Mouse (Mus musculus): ENCODE results near the gene Sult3a1. TPM values are rescaled to one million over a fixed set of nuclear protein-coding genes. Genes with fewer than 3 reads are reported as not detected.
A peak's percentile ranks its signal among the peaks of the same experiment; 100 is the strongest.
"Not testable (repeated sequence)": the region's sequence is repeated elsewhere in the genome, so short reads cannot be mapped to it uniquely, and the experiment has no call there.

The Sult3a1 gene
- not detected for total RNA-seq (2021)
- long read RNA-seq, experiment 1 = 0 reads
- long read RNA-seq, experiment 2 = 0 reads

DNA sequence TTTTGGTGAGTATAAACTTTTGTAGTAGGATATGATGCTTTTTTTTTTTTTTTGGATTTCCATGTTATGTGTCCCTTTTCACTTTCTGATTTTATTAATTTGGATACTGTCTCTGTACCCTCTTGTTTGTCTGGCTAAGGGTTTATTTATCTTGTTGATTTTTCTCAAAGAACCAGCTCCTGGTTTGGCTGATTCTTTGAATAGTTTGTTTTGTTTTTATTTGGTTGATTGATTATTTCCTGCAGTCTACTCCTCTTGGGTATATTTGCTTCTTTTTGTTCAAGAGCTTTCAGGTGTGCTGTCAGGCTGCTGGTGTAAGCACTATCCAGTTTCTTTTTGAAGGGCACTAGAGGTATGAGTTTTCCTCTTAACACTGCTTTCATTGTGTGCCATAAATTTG is at the start of gene Sult3a1:
Sult3a1 (plus strand) TSS at position 301 of the 400 bp plus-strand sequence.
- DNase-seq = no peak

DNA sequence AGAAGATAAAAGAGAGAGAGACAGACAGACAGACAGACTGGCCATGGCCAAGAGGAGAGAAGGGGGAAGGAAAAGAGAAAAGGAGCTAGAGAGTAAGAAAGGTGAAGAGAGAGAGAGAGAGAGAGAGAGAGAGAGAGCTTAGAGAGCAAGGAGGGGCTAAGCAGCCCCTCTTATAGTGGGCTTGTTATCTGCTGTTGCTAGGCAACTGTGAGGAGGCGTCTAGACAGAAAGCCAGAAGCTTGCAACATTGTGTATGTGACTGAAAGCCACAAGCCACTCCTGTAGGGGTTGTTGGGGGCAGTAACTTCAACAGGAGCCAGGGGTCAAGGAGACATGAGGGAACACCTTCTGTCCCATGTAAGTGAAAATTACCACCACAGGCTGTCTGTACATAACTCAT is 45.7 kb upstream of the Sult3a1 start:
- no peak for DNase-seq

DNA sequence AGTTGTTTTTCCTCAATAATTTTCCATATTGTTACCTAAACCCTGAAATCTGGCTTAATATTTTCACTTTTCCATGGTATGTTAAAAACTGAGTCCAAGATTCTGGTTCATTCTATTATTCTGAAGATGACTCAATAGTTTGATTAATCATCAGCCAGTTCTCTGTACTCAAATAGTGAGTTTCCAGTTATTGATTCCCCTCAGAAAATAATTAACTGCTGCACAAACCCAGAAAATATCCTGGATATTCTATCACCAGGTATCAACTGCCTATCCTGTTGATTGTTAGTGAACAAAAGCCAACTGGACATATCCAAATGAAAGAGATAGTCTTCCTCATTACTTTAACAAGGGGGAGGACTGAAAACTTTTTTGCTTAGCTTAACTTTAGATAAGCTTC is 43.3 kb upstream of the Sult3a1 start:
- DNase-seq = no peak

DNA sequence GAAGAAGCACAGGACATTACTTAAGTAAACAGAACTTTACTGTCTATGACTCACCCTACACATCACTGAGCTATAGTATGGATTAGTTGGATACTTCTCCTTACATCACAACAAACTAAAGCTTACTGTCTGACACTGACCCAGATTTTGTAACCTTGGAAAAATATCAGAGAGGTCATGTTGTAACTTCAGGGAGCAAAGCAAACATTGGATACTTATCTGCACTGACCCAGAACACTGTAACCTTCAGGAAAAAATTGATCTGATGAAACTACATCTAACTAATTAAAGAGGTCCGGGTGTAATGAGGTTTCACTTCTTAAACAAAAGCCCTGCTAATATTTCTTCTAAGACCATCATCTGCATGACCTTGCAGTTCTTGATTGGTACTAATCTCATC is 40.6 kb upstream of the Sult3a1 start:
- DNase-seq = no peak

DNA sequence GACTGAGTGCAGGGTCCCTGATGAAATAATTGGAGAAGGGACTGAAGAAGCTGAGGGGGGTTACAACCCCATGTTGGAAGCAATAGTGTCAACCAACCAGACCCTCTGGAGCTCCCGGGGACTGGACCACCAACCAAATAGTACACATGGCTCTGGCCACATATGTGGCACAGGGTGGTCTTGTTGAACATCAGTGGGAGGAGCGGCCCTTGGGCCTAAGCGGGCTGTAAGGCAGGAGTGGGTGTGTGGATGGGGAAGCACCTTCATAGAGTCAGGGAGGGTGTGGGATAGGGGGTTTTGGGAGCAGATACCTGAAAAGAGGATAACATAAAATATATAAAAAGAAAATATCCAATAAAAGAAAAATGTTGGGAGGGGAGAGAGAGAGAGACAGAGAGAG is 36.6 kb upstream of the Sult3a1 start:
- no peak for DNase-seq

DNA sequence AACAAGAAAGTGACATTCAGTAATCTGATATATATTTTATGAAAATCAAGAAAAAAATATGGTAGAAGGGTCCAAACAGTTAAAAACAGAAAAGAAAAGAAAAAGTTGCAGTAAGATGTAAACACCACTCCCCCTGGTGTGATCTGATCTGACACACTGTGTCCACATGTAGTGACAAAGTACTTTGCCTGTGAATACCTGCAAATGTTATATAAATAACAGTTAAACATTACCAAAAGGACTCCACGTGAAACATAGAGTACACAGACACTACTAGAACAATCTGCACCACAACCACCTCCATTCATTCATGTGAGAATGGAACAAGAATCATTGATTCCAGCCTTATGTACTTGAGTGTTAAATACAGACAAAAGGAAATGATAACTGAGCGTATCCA is 8.5 kb downstream of the Sult3a1 start:
- DNase-seq = no peak

DNA sequence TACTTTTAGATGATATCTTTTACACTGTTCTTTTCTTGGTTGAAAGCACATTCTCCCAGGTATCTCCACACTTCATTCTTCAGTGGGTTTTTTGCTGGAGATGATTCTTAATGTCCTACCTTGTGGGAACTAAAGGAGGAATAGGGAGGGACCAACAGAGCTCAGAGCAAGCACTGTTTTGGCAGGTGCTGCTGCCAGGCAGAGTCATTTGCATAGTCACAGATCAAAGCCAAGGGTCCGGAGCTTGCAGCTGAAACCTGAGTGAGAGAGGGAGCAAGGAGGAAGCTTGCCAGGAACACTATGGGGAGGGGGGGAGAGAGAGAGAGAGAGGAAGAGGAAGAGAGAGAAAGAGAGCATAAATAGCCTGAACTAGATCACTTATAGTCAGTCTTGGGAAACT is 12.9 kb downstream of the Sult3a1 start:
- no peak for DNase-seq

DNA sequence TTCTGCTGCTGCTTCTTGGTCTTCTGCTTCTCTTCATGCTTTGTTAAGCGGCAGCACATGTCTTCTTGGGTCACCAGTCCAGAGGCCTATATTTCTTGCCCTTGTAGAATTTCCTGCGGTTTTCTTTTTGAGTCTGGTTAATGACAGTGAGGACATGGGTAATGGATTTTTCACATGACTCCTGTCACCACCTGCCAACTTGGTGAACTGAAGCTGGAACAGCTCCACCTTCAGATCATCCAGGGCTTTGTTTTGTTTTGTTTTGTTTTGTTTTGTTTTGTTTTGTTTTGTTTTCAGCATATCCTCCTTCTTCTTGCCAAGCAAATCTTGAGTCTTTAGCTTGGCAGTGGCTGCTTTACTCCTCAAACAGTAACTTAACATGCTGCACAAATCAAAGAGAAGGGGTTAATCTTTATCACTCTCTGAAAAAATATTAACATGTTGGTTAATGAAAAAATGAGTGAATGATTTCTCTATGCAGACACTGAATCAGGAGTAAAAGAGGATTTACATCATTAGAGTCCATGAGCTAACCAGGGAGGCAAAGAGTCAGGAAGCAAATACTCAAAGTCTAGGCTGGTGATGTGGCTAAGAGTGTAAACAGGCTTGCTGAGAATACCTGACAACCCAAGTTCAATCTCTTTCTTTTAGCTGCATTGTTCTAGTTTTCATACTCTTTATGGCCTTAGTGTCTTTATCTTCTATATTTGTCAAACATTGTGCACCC is 15.3 kb downstream of the Sult3a1 start:
- no peak for DNase-seq

DNA sequence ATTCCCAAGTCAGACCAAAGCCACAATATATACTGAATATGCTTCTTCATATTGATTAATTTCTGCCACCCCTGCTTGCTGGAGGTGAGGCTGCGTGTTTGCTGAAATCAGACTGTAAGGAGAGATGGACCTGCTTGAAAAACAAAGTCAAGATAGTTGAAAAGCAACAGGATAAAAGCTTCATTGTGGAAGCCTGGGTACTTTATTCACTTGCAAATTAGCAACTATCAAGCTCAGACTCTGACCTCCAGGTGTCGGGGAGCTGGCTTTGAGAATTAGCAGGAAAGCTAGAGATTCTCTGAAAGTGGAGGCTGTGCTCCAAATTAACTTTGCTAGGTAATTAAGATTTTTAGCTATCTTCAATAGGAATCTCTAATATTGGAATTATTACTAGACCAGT is 24.9 kb downstream of the Sult3a1 start:
- DNase-seq = not testable (repeated sequence)

DNA sequence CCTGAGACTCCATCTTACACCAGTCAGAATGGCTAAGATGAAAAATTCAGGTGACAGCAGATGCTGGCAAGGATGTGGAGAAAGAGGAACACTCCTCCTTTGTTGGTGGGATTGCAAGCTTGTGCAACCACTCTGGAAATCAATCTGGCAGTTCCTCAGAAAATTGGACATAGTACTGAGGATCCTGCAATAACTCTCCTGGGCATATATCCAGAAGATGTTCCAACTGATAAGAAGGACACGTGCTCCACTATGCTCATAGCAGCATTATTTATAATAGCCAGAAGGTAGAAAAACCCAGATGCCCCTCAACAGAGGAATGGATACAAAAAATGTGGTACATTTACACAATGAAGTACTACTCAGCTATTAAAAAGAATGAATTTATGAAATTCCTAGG is 44.0 kb downstream of the Sult3a1 start:
- DNase-seq = not testable (repeated sequence)

DNA sequence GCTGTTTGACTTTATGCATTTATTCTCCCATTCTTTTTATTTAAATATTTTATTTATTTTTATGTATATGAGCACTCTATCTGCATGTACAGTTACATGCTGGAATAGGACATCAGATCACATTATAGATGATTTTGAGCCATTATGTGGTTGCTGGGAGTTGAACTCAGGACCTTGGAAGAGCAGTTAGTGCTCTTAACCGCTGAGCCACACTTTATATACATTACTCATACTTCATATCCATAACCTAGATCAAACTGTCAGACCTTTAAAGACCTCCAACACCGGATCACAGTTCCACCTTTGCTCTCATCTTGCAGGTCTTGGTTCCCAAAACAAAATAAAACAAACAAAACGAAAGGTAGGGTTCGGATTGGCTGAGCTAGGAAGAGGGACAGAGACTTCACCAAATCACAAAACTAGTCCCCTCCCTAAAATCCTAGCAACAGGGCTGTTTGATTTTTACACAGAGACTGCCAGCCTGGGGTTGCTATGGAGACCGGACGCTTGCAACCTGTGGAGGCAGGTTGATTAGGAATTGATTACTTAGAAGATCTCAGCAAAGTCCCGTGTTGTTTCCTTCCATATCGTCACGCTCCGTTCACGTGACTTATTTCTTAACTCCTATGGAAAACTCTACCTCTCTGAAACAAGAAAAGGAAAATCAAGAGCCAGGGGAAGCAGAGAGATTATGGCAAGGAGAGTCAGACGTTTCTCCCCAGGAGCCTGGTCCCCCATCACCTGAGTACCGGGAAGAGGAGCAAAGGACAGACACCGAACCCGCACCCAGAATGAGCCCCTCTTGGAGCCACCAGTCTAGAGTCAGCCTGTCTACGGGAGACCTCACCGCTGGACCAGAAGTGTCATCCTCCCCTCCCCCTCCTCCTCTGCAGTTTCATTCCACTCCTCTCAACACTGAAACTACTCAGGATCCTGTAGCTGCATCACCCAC is 47.3 kb downstream of the Sult3a1 start, which contains the start of gene Rsph4a:
Rsph4a (plus strand) TSS at position 582 of the 952 bp plus-strand sequence.
- DNase-seq = peak; percentile 62

DNA sequence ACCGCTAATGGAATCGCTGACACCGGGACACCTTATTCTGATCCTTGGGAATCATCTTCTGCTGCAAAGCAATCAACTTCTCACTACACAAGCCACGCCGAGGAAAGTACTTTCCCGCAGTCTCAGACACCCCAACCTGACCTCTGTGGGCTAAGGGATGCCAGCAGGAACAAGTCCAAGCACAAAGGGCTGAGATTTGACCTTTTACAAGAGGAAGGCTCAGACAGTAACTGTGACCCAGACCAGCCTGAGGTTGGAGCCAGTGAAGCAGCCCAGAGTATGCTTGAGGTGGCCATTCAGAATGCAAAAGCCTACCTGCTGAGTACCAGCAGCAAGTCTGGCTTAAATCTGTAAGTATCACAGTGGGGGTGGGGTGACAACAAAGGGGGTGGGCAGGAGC is 48.0 kb downstream of the Sult3a1 start:
- DNase-seq = no peak

Other genes starting within 250 kb of the Sult3a1 start
- under 1 TPM; 0.51 to 0.88 TPM for gene Clvs2, start 233.0 kb upstream of the Sult3a1 start, total RNA-seq (2021)
- not detected for gene Sult3a2, start 71.0 kb upstream of the Sult3a1 start, total RNA-seq (2021)
- under 1 TPM; 0.09 to 0.27 TPM for gene Rsph4a, start 47.4 kb downstream of the Sult3a1 start, total RNA-seq (2021)
- 10 to 100 TPM; 13.5 to 19.7 TPM for gene Zup1, start 93.5 kb downstream of the Sult3a1 start, total RNA-seq (2021)
- 10 to 100 TPM; 93.2 to 93.4 TPM for gene Rwdd1, start 161.9 kb downstream of the Sult3a1 start, total RNA-seq (2021)
- not detected for gene Trappc3l, start 179.9 kb downstream of the Sult3a1 start, total RNA-seq (2021)
- not detected for gene Calhm4, start 186.6 kb downstream of the Sult3a1 start, total RNA-seq (2021)
- under 1 TPM; 0.27 to 0.39 TPM for gene Calhm5, start 238.8 kb downstream of the Sult3a1 start, total RNA-seq (2021)

Measured in adrenal gland, postnatal 10 days (tissue).